Mouse (Mus musculus) cerebellum, postnatal 14 days (tissue): Measurements from ENCODE around the gene Ankrd10.
"Not testable (repeated sequence)": the region's sequence is repeated elsewhere in the genome, so short reads cannot be mapped to it uniquely, and the experiment has no call there.

Experiments used
- DNase-seq, 2 experiments: peaks; one replicate each; pipeline ENCODE4 v3.0.0; 2021; ENCODE audit warnings: mixed read lengths in 2 of 2

The Ankrd10 gene

DNA sequence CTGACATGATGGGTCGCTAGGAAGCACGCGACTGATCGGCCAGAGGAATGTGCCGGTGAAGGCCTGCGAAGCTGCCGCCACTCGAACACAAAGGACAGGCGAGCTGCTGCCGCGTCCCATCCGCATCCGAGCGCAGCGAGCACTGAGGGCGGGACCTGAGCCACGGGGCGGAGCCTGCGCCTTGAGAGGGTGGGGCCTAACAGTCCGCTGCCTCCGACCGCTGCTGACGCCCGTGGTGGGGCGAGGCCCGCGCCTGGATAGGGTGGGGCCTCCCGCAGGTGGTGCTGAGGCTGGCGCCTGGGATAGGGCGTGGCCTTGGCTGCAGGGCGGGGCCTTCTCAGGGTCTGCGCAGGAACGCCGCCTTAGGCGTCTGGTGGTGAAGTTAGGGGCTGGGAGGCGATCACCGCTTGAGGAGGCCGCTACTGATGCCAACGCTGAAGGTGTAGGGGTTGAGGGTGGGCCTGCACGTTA is at the start of gene Ankrd10:
Gene Ankrd10, minus strand, starts transcription at position 147 of the 471 bp plus-strand sequence.
- peak; percentile 93 to 95 for DNase-seq

DNA sequence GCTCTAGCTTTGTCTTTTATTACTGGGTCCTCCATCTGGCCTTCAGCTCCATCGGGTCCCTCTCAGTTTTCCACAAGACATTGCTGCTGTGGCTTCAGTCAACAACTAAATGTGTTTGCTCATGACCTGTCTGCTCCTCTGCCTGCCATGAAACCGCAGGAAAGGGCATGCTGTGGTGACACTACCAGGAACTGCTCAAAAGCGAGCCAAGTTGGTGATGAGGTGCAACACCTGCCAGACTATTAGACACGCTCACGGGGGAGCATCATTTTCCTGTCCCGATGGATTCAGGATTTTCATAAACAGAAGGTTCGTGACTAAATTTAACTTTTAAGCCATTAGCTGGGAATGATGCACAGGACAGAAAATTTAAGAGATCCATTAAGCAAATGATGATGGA is 49.0 kb upstream of the Ankrd10 start:
- DNase-seq: no peak

DNA sequence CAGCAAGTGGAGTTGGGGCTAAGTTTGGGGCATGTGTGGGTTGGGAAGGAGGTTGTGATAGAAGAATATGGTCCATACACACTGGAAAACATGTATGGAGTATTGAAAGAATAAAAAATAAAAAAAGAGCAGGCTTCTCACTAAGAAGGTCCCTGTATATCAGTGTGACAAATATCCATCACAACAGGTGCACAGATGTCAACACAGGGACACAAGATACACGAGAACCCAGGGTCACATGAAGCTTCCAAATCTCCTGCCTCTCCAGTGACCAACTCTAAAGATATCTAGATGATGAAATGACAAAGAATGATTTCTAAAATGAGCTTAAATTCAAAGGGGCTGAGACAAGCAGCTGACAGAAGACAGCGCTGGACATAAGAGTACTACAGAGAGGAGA is 32.8 kb upstream of the Ankrd10 start:
- DNase-seq: no peak

- DNase-seq: not testable (repeated sequence)
Measured at GRCm38 (mm10) chr8:11666023-11666716, 30.6 kb upstream of the Ankrd10 start.

DNA sequence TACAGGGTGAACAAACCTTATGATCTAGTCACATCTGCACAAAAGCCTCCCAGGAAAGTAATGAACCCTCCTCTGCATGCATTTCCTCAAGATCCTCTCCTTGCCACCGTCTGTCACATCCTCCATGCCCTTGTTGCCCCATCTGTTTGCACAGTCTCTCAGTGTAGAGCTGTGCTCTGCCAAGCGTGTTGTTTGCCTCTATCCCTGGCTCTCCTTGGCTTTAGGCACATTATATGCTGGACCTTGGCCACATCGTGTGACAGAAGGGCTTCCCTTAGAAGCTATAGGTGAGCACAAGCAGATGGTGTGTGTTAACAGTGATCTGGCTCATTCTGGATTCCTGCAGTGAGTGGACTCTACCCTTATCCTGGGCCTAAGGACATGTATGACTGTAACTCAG is 26.4 kb upstream of the Ankrd10 start:
- DNase-seq: peak; percentile 77 to 80

GRCm38 (mm10) chr8:11650021-11650420 is 14.5 kb upstream of the Ankrd10 start:
- DNase-seq: no peak

DNA sequence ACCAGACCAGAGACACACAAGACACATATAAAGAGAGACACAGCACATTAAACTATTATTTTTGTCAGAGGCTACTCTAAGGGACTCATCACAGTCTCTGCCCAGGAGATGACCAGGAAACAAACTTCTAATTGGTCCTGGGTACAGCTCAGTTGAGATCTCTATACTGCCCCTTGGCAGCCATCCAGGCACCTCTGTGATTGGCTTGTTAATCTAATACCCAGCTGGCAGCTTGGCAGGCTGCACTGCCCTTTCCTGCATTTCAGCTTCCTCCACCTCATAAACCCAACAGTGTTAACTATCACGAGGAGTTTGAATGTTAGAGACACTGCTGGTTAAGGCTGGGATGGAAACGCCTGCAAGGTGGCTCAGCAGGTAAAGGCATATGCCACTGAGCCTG is 7.6 kb upstream of the Ankrd10 start:
- peak; percentile 29 to 52 for DNase-seq

GRCm38 (mm10) chr8:11640606-11641005 is 5.0 kb upstream of the Ankrd10 start:
- DNase-seq: no peak

DNA sequence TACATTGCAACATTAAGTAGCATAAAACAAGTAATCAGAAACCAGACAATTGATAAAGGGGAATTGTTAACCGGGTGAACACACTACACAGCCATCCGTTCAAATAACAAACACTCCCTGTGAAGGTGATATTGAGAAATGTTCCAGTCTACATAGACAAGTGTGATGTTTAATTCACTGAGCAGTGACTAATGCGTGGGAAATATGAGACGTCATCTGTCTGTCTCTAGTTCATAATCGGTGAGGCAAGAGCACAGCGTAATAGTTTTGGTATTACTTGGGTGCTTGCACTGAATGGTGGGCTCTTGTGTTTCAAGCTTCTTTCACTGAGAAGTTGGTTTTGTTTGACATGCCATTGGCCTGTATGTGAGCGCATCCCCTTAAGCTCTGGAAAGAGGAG is 2.0 kb upstream of the Ankrd10 start:
- no peak for DNase-seq

GRCm38 (mm10) chr8:11636324-11637057 is 934 bp upstream of the Ankrd10 start:
- peak; percentile 83 to 90 for DNase-seq

DNA sequence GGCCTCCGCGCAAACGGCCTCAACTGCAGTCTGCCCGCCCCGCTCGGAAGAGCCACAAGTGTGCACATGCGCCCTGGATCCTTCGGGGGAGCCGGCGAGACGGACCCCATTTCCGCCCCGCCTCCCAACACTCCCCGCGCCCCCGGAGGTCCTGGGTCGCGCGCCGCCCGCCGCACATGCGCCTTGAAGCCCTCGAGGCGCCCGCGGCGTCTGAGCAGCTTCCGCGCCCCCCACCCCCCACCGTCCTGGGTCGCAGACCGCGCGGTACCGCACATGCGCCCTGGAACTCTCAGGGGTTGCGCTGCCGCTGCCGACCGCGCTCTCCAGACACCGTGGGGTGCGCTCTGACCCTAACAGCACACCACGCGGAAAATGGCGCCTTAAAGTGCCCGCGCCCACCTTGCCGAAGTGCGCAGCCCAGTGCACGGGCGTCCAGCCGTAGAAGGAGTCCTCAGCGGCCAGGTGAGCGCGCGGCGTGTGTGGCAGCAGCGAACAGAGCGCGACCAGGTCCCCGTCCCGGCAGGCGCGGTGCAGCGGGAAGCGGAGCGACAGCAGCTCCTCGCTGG is 462 bp downstream of the Ankrd10 start:
- DNase-seq: peak; percentile 85 to 86

DNA sequence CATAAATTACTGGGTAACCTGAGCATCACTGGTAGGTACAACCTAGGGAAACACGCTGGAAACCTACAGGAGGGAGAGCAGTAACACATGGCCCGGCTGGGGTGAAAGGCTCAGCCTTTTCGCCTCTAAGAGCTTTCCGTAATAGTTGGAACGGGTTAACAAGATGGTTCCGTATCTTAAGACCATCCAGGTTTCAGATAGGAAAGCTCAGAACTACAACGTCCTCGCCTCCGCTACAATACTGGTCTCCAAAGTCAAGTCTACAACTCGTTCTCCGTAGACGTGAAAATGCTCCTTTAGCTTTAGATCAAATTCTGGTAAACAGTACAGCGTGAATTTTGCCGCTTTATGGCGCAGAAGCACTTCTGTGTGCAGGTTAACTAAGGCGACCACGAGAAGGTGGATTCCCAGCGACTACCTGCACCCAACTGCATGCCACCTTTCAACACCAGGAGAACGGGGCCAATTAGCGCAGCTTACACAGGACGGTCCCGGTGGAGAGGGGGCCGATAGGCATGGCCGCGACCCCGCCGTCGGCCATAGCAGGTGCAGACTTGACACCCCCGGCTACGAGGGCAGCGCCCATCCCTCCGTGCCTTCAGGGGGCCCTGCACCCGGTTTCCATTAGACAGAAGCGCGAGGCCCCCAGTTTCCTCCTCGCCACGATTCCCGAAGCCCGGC is 1.1 kb downstream of the Ankrd10 start:
- DNase-seq: no peak

GRCm38 (mm10) chr8:11633414-11633813 is 2.1 kb downstream of the Ankrd10 start:
- DNase-seq: peak; percentile 61 to 62

DNA sequence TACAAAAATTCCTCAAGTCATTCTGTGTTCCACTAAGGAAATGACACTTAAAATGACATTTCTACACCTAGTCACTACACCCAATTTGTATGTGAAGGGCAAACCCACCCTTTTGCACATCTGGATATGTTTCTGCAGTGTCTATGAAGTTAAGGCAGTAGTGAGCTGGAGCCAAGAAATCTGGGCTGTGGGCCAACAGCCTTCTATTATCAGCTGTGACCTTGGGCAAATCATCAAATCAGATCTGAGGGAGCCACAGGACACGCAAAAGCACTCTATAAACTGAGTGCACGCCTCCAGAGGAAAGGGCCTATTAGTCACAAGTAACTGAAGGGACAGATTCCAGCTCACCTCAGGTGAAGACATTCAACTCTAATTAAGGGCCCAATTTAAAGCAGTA is 3.2 kb downstream of the Ankrd10 start:
- peak in 1 of 2 experiments; percentile 28 for DNase-seq

- no peak for DNase-seq
Measured at GRCm38 (mm10) chr8:11629206-11629605, 6.4 kb downstream of the Ankrd10 start.

DNA sequence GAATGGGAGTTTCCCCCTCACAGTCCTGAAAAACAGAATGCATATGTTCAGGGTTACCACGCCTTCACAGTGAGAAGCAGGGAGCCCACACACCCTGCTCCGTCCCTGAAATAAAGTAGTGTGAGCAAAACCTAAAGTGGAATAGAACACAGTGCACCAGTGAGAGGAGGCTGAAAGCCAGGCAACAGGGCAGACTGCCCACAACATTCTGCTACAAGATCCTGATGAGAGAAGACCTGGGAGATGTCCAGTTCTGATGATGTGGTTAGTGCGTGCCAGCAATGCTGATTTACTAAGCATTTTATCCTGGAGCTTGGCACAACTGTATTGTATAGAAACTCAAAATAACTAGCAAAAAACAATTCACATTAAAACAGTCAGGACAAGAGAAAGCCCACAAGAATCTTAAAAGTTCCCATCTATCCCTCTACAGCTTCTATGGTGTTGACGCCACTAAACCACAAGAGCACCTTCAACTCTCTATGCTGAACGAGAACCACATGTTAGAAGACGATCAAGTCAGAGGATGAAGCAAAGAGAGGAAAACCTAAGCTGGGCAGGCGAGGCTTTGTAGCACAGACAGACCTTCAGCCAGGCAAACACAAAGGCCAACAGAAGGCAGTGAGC is 6.9 kb downstream of the Ankrd10 start:
- DNase-seq: peak; percentile 65 to 77

DNA sequence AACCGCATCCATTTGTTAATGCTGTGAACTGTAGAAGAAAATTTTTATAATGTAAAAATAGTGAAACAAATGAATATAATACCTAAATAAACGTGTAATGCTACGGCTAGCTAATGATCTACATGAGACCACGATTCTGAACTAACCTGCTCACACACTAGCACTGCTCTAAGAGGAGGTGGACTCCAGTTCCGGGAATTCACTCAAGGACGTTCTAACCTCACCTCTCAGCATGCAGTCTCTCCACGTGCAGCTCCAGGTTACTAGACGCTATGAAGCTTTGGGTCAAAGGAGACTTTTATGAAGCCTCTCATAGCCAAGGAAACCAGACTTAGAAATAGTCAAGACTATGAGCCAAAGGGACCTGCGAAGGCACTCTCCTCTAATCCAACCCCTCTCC is 7.8 kb downstream of the Ankrd10 start:
- DNase-seq: no peak

DNA sequence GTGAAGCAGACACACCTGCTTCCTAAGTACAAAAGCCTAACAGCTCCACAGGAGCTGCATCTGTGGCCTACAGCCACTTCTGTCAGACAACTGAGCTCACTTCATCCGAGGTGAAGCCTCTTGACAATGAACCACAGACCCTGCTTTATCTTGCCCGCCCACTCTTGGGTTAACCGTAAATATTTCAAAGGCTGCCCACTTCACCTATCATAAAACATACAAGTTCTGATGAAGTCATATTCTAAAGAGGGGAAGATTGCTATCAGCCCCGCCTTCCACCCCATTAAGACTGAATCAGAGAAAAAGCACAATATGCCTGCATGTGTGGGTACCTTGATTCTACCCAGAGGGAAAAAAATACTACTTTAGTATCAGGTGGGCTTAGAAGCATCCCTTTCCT is 10.5 kb downstream of the Ankrd10 start:
- DNase-seq: no peak

GRCm38 (mm10) chr8:11619091-11619490 is 16.5 kb downstream of the Ankrd10 start:
- DNase-seq: no peak

DNA sequence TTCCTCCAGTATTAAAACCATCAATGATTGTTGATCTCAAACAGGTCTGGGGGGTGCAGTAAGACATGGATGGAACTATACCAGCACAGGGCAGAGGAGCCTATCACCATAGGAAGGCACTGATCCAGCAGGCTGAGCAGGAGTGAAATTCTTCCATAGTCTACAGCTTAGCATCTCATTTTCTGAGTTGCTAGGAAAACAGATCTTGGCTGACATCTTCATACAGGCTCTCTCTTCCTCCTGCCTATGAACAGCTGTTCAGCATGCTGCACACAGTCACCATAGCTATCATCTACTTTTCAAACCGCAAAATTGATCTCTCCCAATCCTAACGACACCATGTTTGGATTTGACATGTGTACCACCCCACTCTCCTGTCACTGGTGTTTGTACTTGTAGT is 17.5 kb downstream of the Ankrd10 start:
- DNase-seq: no peak

- peak; percentile 69 to 85 for DNase-seq
Measured at GRCm38 (mm10) chr8:11616294-11616693, 19.3 kb downstream of the Ankrd10 start.

DNA sequence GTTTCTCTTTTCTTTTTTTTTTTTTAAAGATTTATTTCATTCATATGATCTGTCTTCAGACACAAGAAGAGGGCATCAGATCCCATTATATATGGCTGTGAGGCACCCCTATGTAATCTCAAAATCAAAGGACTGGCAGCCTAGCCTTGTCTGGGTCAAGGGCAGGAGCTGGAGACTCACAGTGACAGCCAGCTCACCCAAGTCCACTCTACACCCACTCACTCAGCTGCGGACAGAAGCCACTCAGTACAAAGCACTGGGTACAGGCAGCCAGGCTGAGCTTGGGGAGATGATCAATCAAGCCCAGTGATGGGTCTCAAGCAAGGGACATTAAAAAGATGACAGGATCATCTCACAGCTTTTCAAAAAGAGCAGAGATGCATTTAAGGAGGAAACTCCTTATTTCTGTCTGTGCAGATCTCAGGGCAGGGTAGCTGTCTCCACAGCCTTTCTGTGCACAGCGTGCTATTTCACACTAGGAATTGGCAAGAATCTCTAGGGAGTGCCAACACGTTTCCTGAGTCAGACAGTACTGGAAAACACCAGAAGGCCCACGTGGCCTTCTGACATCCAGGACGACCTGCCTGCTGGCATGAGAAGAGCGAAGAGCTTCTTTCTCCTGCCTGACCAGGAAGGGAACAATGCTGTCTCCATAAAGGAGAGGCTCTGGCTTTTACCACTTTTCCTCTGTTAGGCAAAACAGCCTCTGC is 21.3 kb downstream of the Ankrd10 start:
- no peak for DNase-seq
